Mouse (Mus musculus): ENCODE measurements around the gene Sult2b1.

Gene Sult2b1

DNA sequence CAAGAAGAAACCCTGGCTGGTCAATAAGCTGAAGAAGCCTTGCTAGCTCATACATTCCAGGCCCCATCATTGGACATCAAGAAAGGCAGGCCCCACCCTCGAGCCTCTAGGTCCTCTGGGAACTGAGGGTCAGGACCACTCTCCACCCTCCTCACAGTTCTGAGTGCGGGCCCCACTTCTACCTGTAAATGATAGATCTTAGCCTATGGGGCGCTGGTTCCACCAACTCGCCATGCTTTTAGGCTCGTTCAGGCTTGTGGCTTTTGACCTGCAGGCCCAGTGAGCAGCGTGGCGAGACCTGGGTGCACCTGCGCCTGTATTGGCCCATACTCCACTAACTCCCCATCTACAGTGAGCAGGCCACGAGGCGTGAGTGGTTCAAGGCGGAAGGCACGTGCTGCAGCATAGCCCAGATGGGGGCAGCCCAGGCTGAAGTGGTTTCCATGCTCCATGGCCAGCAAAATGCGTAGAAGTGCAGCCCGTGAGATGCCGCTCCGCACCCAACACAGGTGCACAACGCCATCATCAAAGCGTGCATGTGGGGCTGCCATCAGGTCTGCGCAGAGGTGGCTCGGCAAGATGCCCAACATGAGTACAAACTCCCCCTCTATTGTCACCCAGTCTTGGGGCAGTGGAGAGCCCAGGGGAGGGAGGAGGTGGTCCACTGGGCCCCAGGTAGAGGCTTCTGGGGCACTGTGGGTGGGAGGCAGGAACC is 73.8 kb downstream of the Sult2b1 start:
- DNase-seq = no peak

DNA sequence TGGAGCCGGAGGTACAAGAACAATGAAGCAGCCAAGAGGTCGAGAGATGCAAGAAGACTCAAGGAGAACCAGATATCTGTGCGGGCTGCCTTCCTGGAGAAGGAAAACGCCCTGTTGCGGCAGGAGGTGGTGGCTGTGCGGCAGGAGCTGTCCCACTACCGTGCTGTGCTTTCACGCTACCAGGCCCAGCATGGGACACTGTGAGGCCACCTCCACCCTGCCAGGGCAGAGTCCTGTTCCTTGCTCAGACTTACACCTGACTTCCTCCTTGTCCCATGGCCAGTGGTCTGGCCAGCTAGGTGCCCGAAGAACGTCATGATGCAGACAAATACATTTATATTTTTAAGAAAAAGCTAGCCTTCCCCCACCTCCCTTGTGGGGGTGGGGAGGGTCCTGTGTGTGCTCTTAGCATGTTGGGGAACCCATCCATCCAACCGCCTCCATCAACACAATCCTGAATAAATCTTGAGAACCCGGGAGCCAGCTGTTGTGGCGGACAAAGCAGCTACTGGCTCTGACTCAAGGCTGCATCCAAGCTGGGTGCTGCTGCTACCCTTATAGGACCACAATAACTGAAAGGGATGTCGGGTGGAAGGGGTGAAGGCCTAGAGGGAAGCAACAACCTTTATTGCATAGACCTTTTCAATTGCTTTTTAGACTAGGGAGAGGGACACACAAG is 74.7 kb downstream of the Sult2b1 start:
- DNase-seq = no peak

GRCm38 (mm10) chr7:45709036-45709435 is 75.4 kb downstream of the Sult2b1 start:
- no peak for DNase-seq

GRCm38 (mm10) chr7:45708221-45708761 is 76.2 kb downstream of the Sult2b1 start:
- no peak for DNase-seq

GRCm38 (mm10) chr7:45707375-45707967 is 77.0 kb downstream of the Sult2b1 start:
- DNase-seq = peak; percentile 90

- peak; percentile 94 for DNase-seq
These were observed 77.7 kb downstream of the Sult2b1 start for GRCm38 (mm10) chr7:45706721-45707241.

DNA sequence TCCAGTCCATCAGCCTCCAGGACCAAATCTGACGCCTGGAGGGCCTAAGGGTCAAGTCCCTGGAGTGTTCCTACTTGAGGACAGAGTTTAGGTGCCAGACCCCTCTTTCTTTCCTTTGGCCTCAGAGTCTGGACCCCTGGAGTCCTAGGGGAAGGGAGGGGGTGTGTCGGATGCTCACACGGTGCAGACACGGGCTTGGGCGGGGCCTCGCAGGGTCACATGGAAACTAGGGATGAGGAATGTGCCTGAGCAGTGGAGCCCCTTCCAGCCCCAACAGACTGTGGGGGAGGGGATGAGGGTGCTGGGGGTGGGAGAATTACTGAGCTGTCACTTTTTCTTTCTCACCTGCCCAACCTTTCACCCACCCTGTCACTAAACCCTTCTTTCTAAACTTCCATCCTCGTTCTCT is 78.6 kb downstream of the Sult2b1 start:
- peak; percentile 53 for DNase-seq

GRCm38 (mm10) chr7:45705443-45705864 is 79.0 kb downstream of the Sult2b1 start:
- DNase-seq = peak; percentile 49

- DNase-seq = peak; percentile 99
These were observed 79.6 kb downstream of the Sult2b1 start, which contains the start of gene Dbp for GRCm38 (mm10) chr7:45704730-45705442. Dbp (plus strand) TSS chr7:45705088.

- DNase-seq = peak; percentile 61
These were observed 80.4 kb downstream of the Sult2b1 start for GRCm38 (mm10) chr7:45704046-45704559.

- no peak for DNase-seq
These were observed 80.9 kb downstream of the Sult2b1 start for GRCm38 (mm10) chr7:45703521-45704033.

GRCm38 (mm10) chr7:45702809-45703520 is 81.5 kb downstream of the Sult2b1 start:
- no peak for DNase-seq

- no peak for DNase-seq
These were observed 82.2 kb downstream of the Sult2b1 start for GRCm38 (mm10) chr7:45702316-45702715.

GRCm38 (mm10) chr7:45701607-45702006 is 82.9 kb downstream of the Sult2b1 start:
- DNase-seq = no peak

GRCm38 (mm10) chr7:45701072-45701471 is 83.4 kb downstream of the Sult2b1 start:
- DNase-seq = no peak

GRCm38 (mm10) chr7:45700301-45701015 is 84.0 kb downstream of the Sult2b1 start:
- peak; percentile 74 for DNase-seq

DNA sequence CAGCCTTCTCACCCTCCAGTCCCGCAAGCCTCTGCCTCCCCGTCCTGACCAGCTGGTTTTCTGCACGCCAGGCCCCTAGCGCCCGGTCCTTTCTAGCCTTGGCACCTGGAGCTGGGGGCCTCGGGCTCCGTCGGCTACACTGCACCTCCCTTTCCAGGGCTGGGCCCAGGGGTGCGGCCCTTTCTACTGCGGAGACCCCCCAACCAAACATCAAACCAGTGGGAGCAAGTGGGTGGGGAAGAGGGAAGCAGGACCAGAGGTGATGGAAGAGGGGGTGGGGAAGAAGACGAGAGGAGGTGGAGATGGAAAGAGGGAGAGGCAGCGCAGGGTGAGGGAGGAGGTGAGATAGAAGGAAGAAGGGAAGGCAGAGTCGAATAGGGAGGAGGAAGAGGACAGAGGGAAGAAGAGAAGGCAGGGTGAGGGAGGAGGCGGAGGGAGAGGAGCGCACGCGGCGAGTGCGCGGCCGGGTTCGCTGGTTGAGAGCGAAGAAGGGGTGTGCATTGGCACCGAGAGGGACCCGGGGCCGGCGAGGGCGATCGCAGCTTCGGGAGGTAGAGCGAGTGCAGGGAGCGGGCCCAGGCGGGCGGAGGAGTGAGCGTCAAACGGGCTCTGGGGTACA is 84.8 kb downstream of the Sult2b1 start, which contains the start of gene Car11:
Gene Car11 (plus strand): TSS at position 321 of the 619 bp plus-strand sequence.
- no peak for DNase-seq

- no peak for DNase-seq
These were observed 86.6 kb downstream of the Sult2b1 start for GRCm38 (mm10) chr7:45697894-45698293.

DNA sequence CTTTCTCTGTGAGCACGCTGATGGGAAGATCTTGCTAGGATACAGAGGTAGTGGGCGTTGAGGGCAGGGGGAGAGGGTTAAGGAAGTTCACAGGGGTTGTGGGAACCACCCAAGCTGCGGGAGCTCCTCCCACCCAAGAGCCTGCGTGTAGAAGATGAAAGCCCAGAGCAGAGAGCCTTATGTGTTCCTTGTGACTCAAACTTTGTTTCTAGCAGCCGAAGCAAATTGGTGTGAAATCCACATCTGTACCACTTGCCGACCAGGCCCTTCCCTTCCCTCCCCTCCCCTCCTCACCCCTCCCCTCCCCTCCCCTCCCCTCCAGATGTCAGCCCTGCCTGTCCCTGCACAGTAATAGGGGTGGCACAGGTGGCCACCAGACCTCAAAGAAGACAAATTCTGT is 89.4 kb downstream of the Sult2b1 start:
- DNase-seq = no peak

GRCm38 (mm10) chr7:45693921-45694591 is 90.4 kb downstream of the Sult2b1 start, which contains the start of gene Sec1:
Sec1 (minus strand) TSS chr7:45694402.
- DNase-seq = no peak
